Mouse (Mus musculus): Measurements from ENCODE around the gene Enam.
"Not testable (repeated sequence)": the region's sequence is repeated elsewhere in the genome, so short reads cannot be mapped to it uniquely, and the experiment has no call there.

The Enam gene

DNA sequence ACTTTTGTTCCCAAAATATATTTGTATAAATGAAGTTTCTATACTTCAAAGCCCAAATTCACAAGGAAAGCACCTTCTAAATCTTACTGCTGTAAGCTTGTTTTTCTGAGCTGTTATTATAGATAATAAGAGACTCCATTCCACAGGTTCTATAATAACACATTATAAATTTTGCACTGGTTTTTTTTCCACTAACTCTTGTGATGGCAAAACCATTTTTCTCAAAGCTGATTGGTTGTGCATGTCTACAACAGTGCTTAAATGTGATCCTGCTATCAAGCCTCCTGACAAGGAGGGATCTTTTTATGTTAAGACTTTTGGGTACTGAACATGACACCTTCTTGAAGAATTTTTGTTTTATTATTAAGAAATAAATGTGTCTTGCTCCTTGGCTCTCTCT is at the start of gene Enam:
Gene Enam (plus strand): TSS at position 301 of the 400 bp plus-strand sequence.
- no peak for DNase-seq (ENCODE audit: low read depth in 1 of 2, low spot score in 2 of 2)

DNA sequence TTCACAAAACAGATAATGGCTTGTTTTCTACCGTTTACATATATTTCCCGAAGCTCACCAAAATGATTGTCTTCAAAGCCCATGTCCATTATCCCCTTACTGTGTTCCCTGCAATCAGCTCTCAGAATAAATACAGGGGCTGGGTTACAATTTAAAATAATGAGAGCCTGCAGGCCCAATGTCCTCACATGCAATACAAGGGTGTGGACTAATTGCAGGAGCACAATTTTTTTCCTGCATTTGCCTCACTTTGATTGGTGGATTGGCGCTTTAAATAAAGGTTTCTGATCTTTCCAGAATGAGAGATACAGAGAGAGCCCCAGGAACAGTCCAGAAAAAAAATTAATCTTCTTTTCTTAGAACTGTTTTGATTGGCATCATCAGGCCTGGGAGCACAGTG is 32.1 kb upstream of the Enam start, which contains the start of gene Ambn:
Gene Ambn (plus strand): TSS at position 301 of the 400 bp plus-strand sequence.
- no peak for DNase-seq (ENCODE audit: low read depth in 1 of 2, low spot score in 2 of 2)

DNA sequence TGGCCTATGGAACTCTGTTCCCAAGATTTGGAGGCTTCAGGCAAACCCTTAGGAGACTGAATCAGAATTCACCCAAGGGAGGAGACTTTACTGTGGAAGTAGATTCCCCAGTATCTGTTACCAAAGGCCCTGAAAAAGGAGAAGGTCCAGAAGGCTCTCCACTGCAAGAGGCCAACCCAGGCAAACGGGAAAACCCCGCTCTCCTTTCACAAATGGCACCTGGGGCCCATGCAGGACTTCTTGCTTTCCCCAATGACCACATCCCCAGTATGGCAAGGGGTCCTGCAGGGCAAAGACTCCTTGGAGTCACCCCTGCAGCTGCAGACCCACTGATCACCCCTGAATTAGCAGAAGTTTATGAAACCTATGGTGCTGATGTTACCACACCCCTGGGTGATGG is 20.3 kb upstream of the Enam start:
- DNase-seq (ENCODE audit: low read depth in 1 of 2, low spot score in 2 of 2), result no peak

DNA sequence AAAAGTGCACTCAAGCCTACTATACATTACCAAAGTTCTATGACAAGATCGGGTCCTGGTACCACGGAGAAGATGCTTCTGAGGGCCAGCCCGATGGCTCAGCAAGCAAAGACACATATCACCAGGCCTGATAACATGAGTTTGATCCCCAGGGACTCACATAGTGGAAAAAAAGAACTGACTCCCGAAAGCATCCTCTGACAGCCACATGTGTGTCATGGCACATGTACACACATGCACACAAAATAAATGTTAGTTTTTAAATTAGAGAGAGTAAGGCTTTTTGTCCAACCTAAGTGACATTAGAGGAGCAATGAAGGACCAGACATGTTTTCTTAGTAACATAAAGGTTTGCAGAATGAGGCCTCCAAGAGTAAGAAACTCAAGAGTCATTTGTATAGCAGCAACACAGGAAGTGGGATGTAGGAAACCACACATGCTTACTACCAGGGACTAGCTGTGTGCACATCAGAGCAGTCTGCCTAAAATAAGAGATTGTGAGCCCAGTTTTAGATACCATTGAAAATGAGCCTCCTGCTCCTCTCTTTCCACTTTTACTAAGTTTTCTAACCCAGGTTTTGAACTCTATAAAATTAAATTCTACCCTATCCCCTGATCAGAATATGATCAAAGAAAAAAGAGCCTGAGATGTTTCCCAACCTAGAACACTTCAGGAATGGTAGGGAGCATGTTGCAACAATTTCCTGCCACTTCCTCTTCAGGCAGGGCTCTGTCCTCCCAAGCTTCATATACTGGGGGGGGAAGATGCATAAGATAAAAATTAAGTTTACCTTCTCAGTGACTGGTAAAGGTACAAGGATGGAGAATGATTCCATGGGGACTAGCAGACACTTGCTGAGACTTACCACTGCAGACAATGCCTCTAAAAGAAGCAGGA is 18.7 kb upstream of the Enam start:
- no peak for DNase-seq (ENCODE audit: low read depth in 1 of 2, low spot score in 2 of 2)

DNA sequence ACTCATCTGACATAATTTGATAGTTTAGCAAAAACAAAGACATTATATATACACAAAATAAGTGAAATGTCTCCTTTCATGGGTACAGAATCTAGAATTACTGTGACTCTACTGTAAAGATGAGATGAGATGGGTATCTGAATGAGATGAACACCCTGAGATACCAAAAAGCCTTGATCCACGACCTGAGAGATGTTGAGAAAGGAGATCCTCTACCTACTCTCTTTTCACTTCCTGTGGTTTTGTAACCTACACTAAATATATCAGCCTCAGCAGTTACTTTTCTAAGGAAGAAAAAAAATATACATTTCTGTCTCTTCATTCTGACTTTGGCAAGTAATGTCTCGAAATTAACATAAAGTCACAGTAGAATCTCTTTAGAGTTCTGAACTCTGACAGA is 1.2 kb downstream of the Enam start:
- no peak for DNase-seq (ENCODE audit: low read depth in 1 of 2, low spot score in 2 of 2)

DNA sequence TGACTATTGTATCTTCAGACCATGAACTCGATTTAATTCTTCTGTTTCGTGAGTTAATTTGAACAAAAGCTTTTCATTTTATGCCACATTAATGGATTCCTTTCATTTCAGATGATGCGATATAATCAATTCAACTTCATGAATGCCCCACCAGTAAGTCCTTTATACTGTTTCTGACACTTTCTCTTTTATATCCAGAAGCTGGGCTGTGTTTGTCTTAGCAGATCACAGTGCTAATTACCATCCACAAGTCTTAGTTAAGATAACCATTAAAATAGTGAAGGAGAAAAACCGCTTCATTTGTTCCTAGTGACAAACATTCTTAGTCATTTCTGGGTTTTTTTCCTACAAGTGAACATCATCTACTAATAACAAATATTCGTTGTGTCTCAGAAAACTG is 3.3 kb downstream of the Enam start:
- DNase-seq (ENCODE audit: low read depth in 1 of 2, low spot score in 2 of 2), result no peak

DNA sequence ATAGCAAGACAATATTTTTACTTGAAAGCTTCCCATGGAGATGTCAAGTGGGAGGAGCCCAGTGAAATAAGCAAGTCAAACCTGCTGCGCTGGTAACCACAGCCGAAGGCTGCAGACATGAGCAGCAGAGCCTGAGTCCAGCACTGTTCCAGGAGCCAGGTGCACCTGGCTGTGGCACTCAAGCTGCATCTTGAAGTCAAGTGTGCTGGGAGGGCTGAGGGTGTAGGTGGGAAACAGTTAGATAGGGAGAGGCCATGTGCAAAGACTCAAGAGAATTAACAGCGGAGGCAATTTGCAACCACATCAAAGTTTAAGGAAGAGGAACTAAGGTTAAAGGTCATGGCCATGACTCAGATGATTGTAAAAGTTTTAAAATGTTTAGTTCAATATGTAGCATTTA is 12.0 kb downstream of the Enam start:
- DNase-seq (ENCODE audit: low read depth in 1 of 2, low spot score in 2 of 2), result peak in 1 of 2 experiments; percentile 15

DNA sequence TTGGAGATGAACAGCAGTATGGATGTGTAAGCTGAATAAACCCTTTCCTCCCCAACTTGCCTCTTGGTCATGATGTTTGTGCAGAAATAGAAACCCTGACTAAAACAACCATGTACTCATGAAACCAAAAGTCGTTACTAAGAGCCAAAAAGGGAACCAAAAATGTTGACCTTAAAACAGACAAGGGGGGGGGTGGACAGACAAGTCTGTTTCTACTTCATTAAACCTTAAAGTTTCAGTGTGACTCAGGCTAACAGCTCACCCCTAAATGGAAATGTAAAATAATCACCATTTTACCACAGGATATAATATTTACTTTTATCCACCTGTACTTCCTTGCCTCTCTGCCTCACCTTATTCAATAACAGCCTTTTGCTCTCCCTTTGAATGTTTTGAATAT is 20.8 kb downstream of the Enam start:
- DNase-seq (ENCODE audit: low read depth in 1 of 2, low spot score in 2 of 2), result no peak

DNA sequence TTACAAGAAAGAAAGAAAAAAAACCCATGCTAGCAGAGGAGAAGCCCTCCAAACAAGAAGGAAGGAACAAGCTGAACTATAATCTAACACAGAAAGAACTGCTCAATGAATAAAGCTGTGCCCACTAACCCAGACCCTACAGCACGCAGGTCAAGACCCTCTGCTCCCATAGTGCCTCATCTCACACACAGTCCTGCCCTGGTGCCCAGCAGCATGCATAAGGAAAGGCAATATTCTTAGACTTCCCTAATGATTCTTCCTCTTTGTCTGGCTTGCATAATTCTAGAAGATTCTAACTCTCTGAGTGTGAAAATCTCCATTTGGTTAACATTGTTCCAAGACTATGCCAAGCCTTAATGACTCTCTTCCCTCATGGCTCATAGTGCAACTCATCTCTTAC is 21.2 kb downstream of the Enam start:
- DNase-seq (ENCODE audit: low read depth in 1 of 2, low spot score in 2 of 2), result peak in 1 of 2 experiments; percentile 4

DNA sequence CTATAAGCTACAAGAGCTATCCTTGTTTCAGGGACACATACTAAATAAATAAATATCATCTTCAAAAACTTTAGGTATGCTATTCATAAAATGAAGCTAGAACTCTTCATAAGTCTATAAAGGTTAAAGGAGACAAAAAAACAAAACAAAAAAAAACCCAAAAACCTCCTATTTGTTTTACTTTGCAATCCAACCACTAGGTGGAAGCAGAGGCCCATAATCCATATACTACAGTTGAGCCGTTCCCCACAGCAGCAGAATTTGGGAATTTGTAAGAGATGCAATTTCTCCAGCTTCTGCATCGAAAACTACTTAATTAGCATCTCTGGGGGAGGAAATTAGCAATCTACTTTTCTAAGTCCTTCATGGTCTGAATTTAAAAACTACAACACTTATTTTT is 31.5 kb downstream of the Enam start:
- no peak for DNase-seq (ENCODE audit: low read depth in 1 of 2, low spot score in 2 of 2)

DNA sequence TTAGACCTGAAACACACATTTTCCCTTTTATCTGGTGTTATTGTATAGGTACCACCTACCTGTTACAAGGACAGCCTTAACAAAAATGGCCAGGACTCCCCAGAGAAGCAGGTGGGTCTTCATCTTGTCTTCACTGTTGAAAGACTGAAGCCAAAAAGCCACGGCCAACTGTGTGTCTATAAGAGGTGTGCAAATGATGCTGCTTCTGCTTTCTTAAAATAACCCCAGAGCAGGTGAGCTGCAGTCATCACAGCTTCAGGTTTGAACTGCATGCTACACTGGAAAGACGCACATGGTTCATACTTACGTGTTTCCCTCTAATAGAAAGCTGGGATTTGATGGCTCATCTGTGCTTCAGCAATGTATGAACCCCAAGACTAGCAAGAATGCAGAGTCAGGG is 39.9 kb downstream of the Enam start, which contains the start of gene Jchain:
Gene Jchain (minus strand): TSS at position 235 of the 400 bp plus-strand sequence.
- no peak for DNase-seq (ENCODE audit: low read depth in 1 of 2, low spot score in 2 of 2)

DNA sequence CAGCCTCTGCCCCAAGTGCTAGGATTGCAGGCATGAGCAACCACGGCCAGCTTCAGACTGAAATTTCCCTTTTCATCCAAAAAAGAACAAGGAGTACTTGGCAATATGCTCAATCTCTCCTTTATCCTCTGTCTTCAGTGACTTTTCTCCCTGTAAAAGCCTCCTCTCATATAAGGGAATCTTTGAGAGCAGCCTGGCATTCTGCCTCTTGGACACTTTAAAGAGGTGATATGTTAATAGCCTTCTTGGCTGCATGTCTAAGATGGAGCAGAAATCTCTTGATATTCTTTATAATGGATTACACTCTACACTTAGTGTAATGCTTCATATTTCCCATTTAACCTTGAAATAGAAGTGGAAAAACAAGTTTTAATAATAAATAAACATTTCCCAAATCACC is 43.1 kb downstream of the Enam start:
- no peak for DNase-seq (ENCODE audit: low read depth in 1 of 2, low spot score in 2 of 2)

DNA sequence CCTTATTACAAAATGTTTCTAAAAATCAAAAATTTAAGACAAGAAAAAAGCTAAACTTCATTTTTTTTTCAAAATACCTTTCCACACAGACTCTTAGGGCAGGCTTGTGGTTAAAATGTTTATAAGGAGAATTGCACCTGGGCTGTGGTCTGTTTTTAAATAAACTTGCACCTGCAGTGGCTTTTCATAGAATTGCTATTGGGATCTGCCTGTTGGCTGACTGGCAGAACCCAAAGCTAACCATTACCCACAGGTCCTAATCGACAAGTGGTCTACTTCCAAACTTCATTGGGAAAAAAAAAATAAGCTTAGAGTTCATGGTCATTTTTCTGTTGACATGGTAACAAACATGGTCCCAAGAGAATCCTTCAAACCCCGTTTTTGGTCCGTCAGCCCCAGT is 46.9 kb downstream of the Enam start:
- DNase-seq (ENCODE audit: low read depth in 1 of 2, low spot score in 2 of 2), result no peak

DNA sequence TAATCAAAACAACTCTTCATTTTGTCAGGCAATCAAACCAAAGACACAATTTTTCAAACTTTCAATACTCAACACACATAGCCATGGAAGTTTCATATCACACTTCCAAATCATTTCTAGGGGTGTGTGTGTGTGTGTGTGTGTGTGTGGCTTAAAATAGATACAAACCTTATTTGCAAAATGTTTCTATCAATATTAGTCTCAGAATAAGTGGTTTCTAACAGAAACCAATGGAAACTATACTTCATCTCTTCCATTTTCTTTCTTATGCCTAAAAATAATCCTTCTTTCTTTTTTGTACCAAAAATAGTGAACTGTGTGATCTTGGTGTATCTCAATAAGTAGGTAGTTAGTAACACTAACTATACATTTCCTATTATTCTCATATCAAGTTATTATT is 53.1 kb downstream of the Enam start:
- no peak for DNase-seq (ENCODE audit: low read depth in 1 of 2, low spot score in 2 of 2)

DNA sequence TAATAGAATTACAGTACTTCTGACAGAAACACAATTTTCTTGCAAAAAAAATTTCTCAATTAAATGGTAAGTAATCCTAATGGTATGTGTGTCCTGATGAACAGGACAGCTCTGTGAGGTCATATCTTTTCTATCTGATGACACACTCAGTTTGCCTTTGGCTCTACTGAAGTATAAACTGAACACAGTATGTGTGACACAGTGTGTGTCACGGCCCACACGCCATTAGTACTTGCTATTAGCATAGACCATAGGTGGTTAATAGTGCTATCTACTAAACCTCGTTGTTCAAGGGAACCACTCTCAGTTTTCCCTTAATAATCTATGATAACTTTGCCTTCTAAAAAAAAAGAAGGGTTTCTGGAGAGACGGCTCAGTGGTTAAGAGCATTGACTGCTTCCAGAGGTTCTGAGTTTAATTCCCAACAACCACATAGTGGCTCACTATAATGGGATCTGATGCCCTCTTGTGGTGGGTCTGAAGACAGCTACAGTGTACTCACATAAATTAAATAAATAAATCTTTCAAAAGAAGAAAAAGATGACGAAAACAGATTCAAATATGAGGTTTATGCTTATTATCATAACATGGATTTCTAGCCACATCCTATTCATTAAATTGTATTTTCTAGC is 55.0 kb downstream of the Enam start:
- DNase-seq (ENCODE audit: low read depth in 1 of 2, low spot score in 2 of 2), result no peak

DNA sequence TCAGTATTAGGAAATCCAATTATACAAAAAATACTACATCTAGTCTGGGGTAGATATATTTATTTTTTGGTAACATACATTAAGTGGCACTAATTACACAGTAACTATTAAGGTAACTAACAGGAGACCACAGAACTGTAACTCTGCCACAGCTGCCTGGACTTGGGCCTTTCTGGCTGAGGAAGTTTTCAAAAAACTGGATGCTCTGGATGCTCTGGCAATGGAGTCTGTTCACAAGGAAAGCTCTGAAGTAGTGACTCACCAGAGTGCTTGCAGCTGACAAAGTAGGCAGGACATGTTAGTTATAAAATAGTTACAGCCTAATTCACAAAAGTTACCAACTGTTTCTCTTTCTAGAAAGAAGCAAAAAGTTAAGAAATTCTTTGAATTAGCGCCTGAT is 56.6 kb downstream of the Enam start:
- DNase-seq (ENCODE audit: low read depth in 1 of 2, low spot score in 2 of 2), result not testable (repeated sequence)

DNA sequence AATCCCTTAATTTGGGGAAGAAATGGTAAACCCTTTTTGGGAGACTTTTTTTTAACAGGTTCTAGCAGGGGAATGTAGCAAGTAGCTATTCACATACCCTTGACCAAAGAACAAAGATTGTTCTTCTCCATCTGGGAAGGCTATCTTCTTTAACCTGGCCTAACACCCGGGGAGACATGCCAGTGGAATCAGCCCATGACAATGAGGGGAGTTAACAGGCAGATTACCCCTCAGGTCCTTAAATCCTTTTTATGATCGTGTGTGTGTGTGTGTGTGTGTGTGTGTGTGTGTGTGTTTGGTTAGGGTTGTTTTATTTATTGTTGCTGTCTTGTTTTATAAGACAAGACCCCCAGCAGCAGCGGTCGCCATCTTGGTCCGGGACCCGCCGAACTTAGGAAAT is 57.8 kb downstream of the Enam start:
- no peak for DNase-seq (ENCODE audit: low read depth in 1 of 2, low spot score in 2 of 2)

DNA sequence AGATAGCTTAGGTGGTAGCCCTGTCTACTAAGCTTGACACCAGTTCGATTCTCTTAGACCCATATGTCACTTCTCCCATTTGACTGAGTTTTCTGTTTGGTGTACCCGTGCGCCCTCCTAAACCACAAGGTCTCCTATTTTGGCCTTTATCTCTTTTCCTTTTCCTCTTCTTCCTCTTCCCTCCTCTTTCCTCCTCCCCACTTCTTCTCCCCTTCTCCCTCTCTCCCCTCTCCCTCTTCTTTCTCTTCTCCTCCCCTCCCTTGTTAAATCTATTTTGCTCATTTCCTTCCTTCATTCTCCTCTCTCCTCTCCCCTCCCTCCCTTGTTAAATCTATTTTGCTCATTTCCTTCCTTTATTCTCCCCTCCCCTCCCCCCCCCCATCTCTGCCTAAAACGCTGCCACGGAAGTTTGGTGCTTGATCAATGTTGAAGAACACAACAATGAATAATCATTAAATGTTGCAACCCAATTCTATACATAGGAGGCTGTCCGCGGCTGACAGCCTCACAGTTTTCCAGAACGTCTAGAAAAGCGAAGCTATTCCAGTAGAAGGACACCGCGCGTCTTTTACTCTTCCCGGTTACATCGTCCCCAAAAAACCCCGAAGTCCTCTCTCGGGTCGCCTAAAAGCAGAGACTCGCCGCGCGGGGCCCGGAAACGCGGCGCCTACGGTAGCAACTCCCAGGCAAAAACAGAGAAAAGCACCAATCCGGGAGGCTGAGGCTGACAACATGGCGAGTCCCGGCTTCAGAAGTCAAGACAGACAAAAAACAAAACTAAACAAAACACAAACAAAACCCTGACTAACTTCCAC is 65.7 kb downstream of the Enam start:
- DNase-seq (ENCODE audit: low read depth in 1 of 2, low spot score in 2 of 2), result no peak

DNA sequence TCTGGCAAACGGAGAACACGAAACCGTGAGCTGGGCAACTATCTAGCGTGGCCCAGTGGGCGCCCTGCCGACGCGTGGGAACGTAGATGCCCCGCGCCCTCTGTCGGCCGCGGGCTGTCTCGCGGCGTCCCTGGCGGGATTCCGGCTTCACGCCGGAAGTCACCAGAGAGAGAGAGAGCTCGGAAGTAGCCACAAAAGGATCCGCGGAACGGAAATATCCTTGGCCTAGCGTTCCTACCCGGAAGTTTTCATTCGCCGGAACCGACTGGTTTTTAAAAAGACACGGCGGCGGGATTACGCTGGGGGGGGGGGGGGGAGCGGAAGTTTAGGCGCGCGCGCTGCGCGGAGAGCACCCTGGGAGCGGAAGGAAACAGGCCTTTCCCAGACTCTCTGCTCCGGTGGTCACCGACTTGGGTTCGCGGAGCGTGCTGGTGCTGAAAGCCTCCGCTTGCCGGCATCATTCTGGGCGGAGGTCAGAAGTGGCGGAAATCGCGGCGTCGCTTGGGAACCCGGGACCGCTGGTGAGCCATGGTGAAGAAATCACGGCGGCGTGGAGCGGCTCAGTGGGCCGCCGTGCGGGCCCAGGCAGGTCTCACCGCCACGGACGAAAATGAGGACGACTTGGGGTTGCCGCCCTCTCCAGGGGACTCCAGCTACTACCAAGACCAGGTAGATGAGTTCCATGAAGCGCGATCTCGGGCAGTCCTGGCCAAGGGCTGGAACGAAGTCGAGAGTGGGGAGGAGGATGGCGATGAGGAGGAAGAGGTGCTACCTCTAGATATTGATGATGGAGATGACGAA is 66.5 kb downstream of the Enam start, which contains the start of gene Utp3:
Gene Utp3 (plus strand): TSS at position 377 of the 801 bp plus-strand sequence.
- peak; percentile 80 to 89 for DNase-seq (ENCODE audit: low read depth in 1 of 2, low spot score in 2 of 2)

Data from monocyte, adult 2 months (primary cell).